Mouse (Mus musculus) midbrain, embryonic 15.5 days (tissue): ENCODE measurements around the gene Hoxd9. TPM values are rescaled to one million over a fixed set of nuclear protein-coding genes. Genes with fewer than 3 reads are reported as not detected.

Experiments
- ATAC-seq: fragments of 200-750 bp; cut with Nextera tagmentation; replicated peaks from 2 replicates; pipeline ENCODE4 v1.8.0; 2017; ENCODE audit warnings: moderate TSS enrichment
- H3K27ac ChIP-seq: fragments of 300-500 bp; sonication (generic); 2 replicates; pipeline ENCODE4 v1.5.1; 2015; ENCODE audit warnings: mild to moderate bottlenecking, inconsistent platforms
- H3K27me3 ChIP-seq: fragments of 300-500 bp; sonication (generic); replicated peaks from 2 replicates; pipeline ENCODE4 v1.6.1; 2015; ENCODE audit warnings: inconsistent platforms
- H3K36me3 ChIP-seq: fragments of 300-500 bp; sonication (generic); replicated peaks from 2 replicates; pipeline ENCODE4 v1.6.1; 2015; ENCODE audit warnings: inconsistent platforms
- H3K4me1 ChIP-seq: fragments of 300-500 bp; sonication (generic); 2 replicates; pipeline ENCODE4 v1.6.1; 2015; ENCODE audit warnings: inconsistent platforms
- H3K4me2 ChIP-seq: fragments of 300-500 bp; sonication (generic); 2 replicates; pipeline ENCODE4 v1.6.1; 2015; ENCODE audit warnings: inconsistent platforms, mild to moderate bottlenecking, moderate library complexity
- H3K4me3 ChIP-seq: fragments of 300-500 bp; sonication (generic); 2 replicates; pipeline ENCODE4 v1.5.1; 2015; ENCODE audit warnings: mild to moderate bottlenecking, inconsistent platforms
- H3K9ac ChIP-seq: fragments of 300-500 bp; sonication (generic); 2 replicates; pipeline ENCODE4 v1.6.1; 2015; ENCODE audit warnings: mild to moderate bottlenecking, inconsistent platforms
- H3K9me3 ChIP-seq: fragments of 300-500 bp; sonication (generic); 2 replicates; pipeline ENCODE4 v1.6.1; 2016; ENCODE audit warnings: inconsistent platforms
- WGBS: fragments of 180-500 bp; shearing (Covaris S2); methylation state at CpG from one replicate; pipeline ENCODE4 v1.1.7; 2015; ENCODE audit warnings: mixed read lengths; 5-methylcytosine and 5-hydroxymethylcytosine counted together
- polyA plus RNA-seq: library from polyadenylated mRNA; unstranded; fragments of >200 nt; fragmentation: Nextera tagmentation; extraction: Ambion mirVana; gene quantifications from 2 replicates; pipeline ENCODE4 v1.2.1, GENCODE M21; 2015

The Hoxd9 gene
- polyA plus RNA-seq, 1 experiment from 2014 or later: not detected

DNA sequence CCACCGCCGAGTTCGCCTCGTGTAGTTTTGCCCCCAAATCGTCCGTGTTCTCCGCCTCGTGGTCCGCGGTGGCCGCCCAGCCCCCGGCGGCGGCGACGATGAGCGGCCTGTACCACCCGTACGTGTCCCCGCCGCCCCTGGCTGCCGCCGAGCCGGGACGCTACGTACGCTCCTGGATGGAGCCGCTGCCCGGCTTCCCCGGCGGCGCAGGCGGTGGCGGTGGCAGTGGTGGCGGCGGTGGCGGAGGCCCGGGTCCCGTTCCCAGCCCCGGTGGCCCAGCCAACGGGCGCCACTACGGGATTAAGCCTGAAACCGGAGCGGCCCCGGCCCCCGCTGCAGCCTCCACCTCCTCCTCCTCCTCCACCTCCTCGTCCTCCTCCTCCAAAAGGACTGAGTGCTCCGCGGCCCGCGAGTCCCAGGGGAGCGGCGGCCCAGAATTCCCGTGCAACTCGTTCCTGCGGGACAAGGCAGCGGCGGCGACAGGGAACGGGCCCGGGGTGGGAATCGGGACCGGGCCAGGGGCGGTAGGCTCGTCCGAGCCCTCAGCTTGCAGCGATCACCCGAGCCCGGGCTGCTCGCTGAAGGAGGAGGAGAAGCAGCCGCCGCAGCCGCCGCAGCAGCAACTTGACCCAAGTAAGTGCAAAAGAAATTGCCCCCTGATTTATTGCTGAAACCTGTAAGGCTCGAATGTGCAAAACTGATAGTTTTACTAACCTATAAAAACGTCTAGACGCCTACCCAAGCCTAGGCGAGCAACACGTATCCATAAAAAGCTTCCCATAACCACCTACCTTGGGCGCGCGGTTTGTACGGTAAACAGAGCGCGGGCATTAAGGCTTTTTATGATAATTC is 900 bp downstream of the Hoxd9 start:
- under 1% methylated on average over 82 of the region's 86 CpGs for WGBS
- H3K9me3 ChIP-seq: no peaks in the 10 kb centered on the region
- peak overlapping the region; percentile 23 for H3K4me3 ChIP-seq
- peak overlapping the region; percentile 40 for H3K4me2 ChIP-seq
- H3K36me3 ChIP-seq: no peaks in the 10 kb centered on the region
- no peak overlapping the region for H3K9ac ChIP-seq
- peaks cover 90% of the 10 kb centered on the region for H3K27me3 ChIP-seq
- H3K27ac ChIP-seq: no peak overlapping the region
- no peak for ATAC-seq
- H3K4me1 ChIP-seq: peaks cover 8% of the 10 kb centered on the region; the same call in 1 of the 2 replicates

DNA sequence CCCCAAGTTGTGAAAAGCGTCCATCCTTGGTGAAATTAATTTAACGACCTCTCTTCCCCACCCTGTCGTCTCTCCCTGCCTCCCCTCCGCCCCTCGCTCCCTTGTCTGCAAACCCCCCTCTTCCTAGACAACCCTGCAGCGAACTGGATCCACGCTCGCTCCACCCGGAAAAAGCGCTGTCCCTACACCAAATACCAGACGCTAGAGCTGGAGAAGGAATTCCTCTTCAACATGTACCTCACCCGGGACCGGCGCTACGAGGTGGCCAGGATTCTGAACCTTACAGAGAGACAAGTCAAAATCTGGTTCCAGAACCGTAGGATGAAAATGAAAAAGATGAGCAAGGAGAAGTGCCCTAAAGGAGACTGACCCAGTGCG is 1.5 kb downstream of the Hoxd9 start:
- Histone ChIP-seq H3K27ac (no peak overlapping the region), H3K27me3 (peaks cover 90% of the 10 kb centered on the region), H3K4me3 (no peak overlapping the region), H3K4me2 (no peak overlapping the region), H3K4me1 (peaks cover 8% of the 10 kb centered on the region; the same call in 1 of the 2 replicates), H3K9ac (no peak overlapping the region), H3K9me3 (no peaks in the 10 kb centered on the region), H3K36me3 (no peaks in the 10 kb centered on the region)
- no peak for ATAC-seq
- WGBS: under 1% methylated on average over 17 of the region's 17 CpGs

DNA sequence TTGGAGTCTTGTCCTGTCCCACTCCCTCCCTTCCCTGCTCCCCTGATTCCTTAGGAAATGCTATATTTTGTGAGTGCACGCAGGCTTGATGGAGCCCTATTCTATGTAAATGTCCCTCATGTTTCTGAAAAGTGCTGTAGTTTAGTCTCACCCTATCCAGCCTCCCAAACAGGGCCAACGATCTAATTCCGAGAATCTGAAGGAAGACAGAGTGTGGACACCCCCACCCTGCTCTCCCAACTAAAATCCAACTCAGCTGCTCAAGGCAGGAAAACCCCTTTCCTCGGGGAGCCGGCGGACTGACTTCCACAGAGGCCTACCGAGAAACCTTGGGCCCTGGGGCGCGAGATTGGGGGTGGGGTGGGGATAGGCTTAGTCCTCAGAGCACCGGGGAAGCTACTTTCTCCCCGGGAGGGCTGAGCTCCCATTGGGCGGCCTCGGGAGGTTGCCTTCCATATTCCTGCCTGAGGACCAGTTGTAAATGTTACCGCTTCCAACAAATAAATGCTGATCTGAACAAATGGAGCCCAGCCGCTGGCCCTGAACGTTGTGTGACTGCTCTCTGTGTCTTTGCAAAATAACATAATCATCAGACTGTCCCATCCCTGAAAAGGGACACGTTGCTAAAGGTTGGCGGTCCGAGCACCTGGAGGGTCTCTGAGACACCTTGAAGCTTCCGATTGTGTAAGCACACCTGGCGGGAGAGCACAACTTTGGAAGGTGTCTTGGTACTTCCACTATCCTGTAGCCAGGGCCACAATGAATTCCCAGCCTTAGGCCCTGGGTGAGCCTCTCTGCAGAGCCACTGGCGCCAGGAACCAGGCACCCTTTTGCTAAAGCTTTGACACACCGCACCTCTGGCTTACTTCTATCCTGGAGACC is 2.4 kb downstream of the Hoxd9 start:
- Histone ChIP-seq H3K9me3 (no peaks in the 10 kb centered on the region), H3K27me3 (peaks cover 90% of the 10 kb centered on the region), H3K4me2 (no peak overlapping the region), H3K4me1 (peaks cover 9% of the 10 kb centered on the region), H3K9ac (no peak overlapping the region), H3K36me3 (no peaks in the 10 kb centered on the region), H3K27ac (no peak overlapping the region), H3K4me3 (no peak overlapping the region)
- no peak for ATAC-seq
- WGBS: 1% methylated on average over 23 of the region's 23 CpGs

DNA sequence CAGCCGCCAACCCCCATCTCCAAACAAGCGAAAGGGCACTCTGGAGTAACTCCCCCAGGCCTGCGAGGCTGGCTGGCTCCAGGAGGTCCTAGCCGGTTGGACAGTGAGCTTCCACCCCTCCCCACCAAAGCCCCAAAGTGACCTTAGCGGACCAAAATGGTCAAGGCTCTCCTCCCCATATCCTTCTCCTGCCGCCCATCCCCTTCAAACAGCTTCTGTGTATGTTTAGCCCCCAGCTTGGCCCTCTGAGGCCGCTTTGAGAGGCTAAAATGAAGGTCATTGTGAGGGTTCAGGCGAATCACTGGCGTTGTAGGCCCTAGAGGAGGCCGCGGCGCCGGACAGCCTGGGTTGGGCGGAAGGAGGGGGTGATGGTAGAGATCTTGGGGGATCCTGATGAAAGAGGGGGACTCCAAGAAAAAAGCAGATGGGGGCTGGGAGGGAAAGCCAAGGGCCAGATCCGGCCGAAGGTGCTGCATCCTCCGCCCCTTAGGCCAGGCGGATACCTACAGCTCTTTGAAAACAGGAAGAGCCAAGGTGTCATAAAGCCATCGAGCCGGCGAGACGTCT is 3.1 kb downstream of the Hoxd9 start:
- peaks cover 16% of the 10 kb centered on the region for H3K4me1 ChIP-seq
- ATAC-seq: no peak
- 1% methylated on average over 22 of the region's 22 CpGs for WGBS
- H3K4me2 ChIP-seq: no peak overlapping the region
- no peaks in the 10 kb centered on the region for H3K36me3 ChIP-seq
- H3K27ac ChIP-seq: no peak overlapping the region
- H3K27me3 ChIP-seq: peaks cover 89% of the 10 kb centered on the region
- H3K4me3 ChIP-seq: no peak overlapping the region
- H3K9ac ChIP-seq: no peak overlapping the region
- no peaks in the 10 kb centered on the region for H3K9me3 ChIP-seq

DNA sequence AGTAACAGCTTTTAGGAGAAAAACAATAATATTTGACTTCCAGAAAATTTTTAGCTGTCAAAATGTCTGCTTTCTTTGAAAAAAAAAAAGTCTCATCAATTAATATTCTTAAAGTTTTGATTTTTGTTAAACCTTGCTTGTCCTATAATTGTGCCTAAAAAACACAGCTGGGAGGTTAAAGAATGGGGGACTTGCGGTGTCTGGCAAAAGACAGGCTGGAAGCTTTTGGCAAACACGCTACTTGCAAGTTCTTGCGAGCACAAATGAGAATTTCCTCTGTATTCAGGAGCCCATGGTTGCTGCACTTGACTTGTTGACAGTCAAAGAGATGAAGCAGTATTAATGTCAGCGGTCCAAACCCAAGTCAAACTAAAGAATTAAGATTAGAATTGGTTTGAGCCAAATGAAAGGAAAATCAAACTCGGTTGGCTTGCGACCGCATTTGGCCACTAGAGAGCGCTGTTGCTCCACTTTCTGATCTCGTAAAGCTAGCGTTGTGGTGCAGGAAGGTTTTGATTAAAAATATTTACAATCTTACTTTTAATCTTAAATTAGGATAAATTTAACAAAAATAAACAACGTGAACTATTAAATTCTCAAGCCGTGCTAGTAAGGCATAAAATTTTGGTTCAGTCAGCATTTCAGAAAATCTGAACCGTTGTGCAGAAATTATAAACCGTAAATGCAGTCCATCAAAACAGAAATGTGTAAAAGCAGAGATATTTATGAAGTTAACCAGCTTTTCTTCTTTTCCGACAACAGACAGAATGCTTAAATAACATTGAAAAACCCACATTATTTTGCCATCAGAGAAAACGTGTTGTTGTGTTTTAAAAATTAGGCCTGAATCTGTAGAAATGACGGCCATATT is 4.7 kb downstream of the Hoxd9 start:
- Histone ChIP-seq H3K4me2 (no peak overlapping the region), H3K27ac (no peak overlapping the region), H3K27me3 (peaks cover 86% of the 10 kb centered on the region), H3K36me3 (no peaks in the 10 kb centered on the region), H3K4me3 (no peak overlapping the region), H3K9me3 (no peaks in the 10 kb centered on the region), H3K9ac (no peak overlapping the region), H3K4me1 (peaks cover 19% of the 10 kb centered on the region)
- no peak for ATAC-seq
- WGBS: 11% methylated on average over 17 of the region's 17 CpGs

DNA sequence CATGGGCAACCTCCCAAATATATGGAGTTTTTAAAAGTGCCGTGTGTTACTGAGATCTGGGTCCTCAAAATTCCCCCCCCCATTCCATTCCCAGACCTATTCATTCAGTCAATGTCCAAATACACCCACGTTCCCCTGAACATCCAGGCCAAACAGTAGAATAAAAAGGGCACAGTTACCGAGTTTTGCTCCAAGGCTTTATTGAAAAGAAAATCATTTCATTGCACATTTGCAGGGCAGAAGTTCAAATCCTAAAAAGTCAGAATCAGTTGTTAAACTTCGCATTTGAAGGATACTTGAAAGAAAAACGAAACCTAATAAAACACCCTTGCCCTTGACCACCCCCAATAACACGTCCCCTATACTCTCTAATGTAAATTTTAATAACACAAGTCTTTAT is 5.3 kb downstream of the Hoxd9 start:
- Histone ChIP-seq H3K9ac (no peak overlapping the region), H3K9me3 (no peaks in the 10 kb centered on the region), H3K27ac (no peak overlapping the region), H3K27me3 (peaks cover 86% of the 10 kb centered on the region), H3K4me3 (no peak overlapping the region), H3K36me3 (no peaks in the 10 kb centered on the region), H3K4me2 (no peak overlapping the region), H3K4me1 (peaks cover 15% of the 10 kb centered on the region)
- no peak for ATAC-seq
- 16% methylated on average over 6 of the region's 6 CpGs for WGBS

DNA sequence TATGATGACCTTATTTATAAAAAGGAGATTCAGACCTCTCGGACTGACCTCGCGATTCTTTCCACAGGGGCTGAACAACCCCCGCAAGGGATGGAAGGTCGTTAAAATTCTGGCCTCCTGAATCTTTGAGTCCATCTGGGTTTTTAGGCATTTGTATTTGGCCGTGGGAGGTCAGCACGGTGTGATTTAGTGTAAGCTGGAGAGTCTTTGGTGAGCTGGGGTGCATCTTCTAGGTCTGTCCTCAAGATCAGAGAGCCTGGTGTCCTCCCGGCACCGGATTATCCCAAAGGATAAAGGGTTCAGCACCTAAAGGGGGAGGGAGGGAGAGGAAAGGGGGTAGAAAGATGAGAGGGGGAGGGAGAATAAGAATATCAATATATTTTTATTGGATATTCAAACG is 5.8 kb downstream of the Hoxd9 start:
- 4% methylated on average over 10 of the region's 10 CpGs for WGBS
- Histone ChIP-seq H3K27ac (no peak overlapping the region), H3K36me3 (no peaks in the 10 kb centered on the region), H3K4me2 (no peak overlapping the region), H3K27me3 (peaks cover 87% of the 10 kb centered on the region), H3K9me3 (no peaks in the 10 kb centered on the region), H3K4me3 (no peak overlapping the region), H3K9ac (no peak overlapping the region), H3K4me1 (peaks cover 11% of the 10 kb centered on the region)
- ATAC-seq: no peak

DNA sequence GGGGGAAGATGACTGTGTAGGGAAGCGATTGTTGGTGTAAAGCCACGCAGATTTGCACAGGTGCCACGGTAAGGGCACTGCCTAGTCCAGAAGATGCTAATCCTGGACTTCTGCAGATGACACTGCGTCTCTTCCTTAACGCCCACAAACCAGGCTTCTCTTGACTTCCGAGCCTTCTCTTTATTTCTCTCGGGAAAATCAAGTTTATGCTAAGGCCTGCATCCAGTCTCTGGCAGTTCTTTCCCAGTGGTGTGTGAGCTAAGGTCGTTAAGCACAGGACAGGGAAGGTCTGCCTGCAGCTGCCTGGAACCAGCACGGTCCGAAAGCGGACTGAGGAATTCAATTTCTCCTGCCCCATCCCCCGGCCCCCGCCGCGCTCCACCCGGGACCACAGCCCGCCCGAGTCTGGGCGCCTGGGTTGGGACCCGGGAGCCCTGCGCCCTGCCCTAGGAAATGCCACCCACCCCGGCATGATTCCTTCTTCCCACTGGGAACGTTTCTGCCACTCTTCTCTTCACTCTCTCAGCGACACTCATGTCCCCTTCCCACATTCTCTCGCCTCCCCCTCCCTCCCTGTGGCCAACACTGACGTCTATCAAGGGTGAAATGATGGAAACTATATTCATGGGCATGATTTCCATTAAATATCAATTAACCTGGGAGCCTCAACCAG is 6.3 kb downstream of the Hoxd9 start:
- Histone ChIP-seq H3K27ac (no peak overlapping the region), H3K9me3 (no peaks in the 10 kb centered on the region), H3K9ac (no peak overlapping the region), H3K4me2 (no peak overlapping the region), H3K4me1 (peaks cover 11% of the 10 kb centered on the region), H3K36me3 (no peaks in the 10 kb centered on the region), H3K27me3 (peaks cover 88% of the 10 kb centered on the region), H3K4me3 (no peak overlapping the region)
- 2% methylated on average over 26 of the region's 26 CpGs for WGBS
- no peak for ATAC-seq

DNA sequence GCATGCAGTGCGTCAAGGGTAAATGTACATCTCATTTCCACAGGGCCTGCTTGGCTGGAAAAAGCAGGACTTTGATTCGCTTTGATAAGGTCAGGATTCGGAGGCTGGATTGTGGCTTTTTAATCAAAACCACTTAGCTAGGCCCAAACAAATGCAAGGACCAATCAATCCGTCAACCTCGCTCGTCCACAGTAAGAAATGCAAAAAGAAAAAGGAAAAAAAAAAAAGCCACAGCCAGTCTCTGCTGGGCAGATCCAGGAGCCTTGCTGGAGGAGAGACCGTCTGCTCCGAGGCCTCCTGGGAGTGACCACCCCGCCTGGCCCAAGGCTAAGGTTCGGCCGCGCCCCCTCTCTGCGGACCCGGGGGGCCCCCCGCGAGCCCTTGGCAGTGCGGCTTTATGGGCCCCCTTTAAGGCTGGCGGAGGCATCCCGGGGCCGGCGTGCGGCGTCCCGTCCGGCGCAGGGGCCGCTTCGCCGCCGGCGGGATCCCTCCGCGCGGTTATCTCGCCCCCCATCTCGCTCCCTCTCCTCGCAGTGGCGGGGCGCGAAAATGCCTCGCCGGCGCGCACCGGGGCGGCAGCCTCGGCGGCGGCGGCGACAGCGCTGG is 7.0 kb downstream of the Hoxd9 start, which contains the start of gene Hoxd8:
Gene Hoxd8, plus strand, starts transcription at position 223 of the 606 bp plus-strand sequence.
- H3K9me3 ChIP-seq: no peaks in the 10 kb centered on the region
- H3K4me1 ChIP-seq: peaks cover 11% of the 10 kb centered on the region
- no peak for ATAC-seq
- peak within 1 kb of the TSS; percentile 28 for H3K4me3 ChIP-seq
- H3K4me2 ChIP-seq: peak within 1 kb of the TSS; percentile 46
- H3K36me3 ChIP-seq: no peaks in the 10 kb centered on the region
- no peak within 1 kb of the TSS for H3K9ac ChIP-seq
- no peak within 1 kb of the TSS for H3K27ac ChIP-seq
- peaks cover 88% of the 10 kb centered on the region for H3K27me3 ChIP-seq
- under 1% methylated on average over 50 of the region's 52 CpGs for WGBS

DNA sequence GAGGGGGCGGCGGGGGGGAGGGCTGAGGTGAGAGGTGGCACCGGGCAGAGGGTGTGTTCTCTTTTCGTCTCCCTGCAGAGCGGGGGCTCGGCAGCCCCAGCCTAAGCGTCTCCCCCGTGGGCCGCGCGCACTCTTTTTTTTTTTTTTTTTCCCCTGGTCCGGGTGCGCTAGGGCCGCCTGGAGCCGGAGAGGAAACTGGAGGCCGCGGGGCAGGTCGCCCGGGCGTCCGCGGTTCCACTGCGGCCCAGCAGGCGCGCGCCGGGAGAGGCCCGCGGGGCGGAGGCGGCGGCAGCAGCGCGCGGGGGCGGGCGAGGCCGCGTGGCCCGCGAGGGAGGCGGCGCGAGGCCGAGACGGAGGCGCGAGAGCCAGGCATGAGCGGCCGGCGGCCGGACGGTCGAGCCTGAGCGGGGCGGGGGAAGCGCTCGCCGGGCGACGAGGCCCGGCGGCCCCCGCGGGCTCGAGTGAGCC is 7.5 kb downstream of the Hoxd9 start:
- H3K9ac ChIP-seq: no peak overlapping the region
- 0% methylated on average over 28 of the region's 66 CpGs for WGBS
- ATAC-seq: no peak

More for the DNA sequence above, 7.5 kb downstream of the Hoxd9 start:
- peak overlapping the region; percentile 46 for H3K4me2 ChIP-seq
- peak overlapping the region; percentile 28 for H3K4me3 ChIP-seq
- no peaks in the 10 kb centered on the region for H3K36me3 ChIP-seq
- H3K27ac ChIP-seq: no peak overlapping the region
- no peaks in the 10 kb centered on the region for H3K9me3 ChIP-seq
- peaks cover 88% of the 10 kb centered on the region for H3K27me3 ChIP-seq
- peaks cover 11% of the 10 kb centered on the region for H3K4me1 ChIP-seq
